Mouse (Mus musculus): ENCODE results near the gene F11. TPM values are rescaled to one million over a fixed set of nuclear protein-coding genes. Genes with fewer than 3 reads are reported as not detected.

The F11 gene
- total and polyA plus RNA-seq, 3 experiments: not detected

DNA sequence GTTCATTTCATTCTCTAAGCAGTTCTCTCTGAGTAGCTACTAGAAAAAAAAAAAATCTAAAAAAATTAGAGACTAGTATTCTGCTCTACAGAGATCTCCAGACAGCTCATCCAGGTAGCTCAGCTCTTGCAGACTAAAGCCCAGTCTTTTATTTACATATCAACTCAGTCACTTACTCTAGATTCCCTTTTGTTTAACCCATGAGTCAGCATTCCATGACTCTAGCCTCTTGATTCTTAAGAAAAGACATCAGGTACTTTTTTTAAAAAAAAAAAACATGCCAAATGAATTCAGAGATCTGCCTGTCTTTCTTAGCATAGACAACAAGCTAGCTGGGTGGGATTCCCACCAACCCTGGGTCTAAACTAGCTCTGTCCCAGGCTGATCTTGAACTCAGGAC lies 6.7 kb upstream of the F11 start:
- no peak for ATAC-seq (ENCODE audit: extremely low read depth, insufficient number of reproducible peaks, low FRiP score, poor library complexity, severe bottlenecking)
- TF ChIP-seq GATA1 (IDR thresholded peaks at IDR 0.05; ENCODE audit: borderline replicate concordance, low read length) (no peak), TAL1 (conservative IDR thresholded peaks at IDR 0.05; ENCODE audit: low read depth, low read length) (no peak), GATA2 (IDR thresholded peaks at IDR 0.05; ENCODE audit: borderline replicate concordance, low read depth, low read length) (no peak), CTCF (IDR thresholded peaks at IDR 0.05; ENCODE audit: low read depth, low read length) (no peak), POLR2AphosphoS5 (IDR thresholded peaks at IDR 0.05; ENCODE audit: insufficient replicate concordance, low read depth, low read length) (no peak)
- H3K9me3 ChIP-seq (replicated peaks): peaks cover 24% of the 10 kb centered on the region
- H3K4me1 ChIP-seq (ENCODE audit: insufficient read depth, low read depth, low read length): no peaks in the 10 kb centered on the region
- no peak for DNase-seq (ENCODE audit: low spot score)
- no peaks in the 10 kb centered on the region for H3K36me3 ChIP-seq (replicated peaks)
- no peak overlapping the region for H3K4me3 ChIP-seq (ENCODE audit: low read depth, low read length)
- no peaks in the 10 kb centered on the region for H3K27me3 ChIP-seq (ENCODE audit: insufficient read depth, low read length)

DNA sequence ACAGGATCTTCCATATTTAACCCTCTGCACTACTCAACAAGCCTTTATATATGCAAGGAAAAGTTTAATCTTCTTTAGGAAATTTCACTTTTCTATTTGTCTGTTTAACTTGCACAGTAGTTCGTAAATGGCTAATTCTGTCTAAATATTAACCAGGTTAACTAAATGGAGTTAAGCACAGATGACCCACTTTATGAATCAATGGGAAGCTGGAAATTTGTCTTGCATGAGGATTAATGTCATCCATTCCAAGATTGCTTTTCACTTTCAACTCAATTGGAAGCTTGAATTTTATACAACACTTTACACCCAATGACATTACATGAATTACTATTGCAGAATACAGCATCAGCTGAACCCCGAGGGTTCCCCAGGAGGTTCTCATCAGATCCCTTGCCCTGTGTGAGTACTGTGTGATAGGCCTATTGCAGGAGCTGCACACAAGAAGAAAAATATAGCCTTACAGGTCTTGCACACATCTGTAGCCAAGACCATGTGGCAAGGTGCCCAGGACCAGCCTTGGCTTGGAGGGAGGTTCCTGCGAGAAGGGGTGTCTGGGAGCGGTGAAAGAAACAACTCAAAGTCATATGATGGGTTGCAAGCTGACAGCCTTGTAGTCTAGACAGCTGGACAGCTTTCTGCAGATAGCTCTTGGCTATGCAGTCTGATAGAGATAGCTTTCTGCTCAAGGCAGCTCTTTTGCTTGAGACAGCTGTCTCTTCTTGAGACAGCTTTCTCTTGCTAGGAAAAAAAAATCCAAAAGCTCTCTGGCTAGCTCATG lies 6.0 kb upstream of the F11 start:
- no peaks in the 10 kb centered on the region for H3K27me3 ChIP-seq (ENCODE audit: insufficient read depth, low read length)
- peaks cover 26% of the 10 kb centered on the region for H3K9me3 ChIP-seq (replicated peaks)
- H3K36me3 ChIP-seq (replicated peaks): no peaks in the 10 kb centered on the region
- ATAC-seq (ENCODE audit: extremely low read depth, insufficient number of reproducible peaks, low FRiP score, poor library complexity, severe bottlenecking): no peak
- no peak for DNase-seq (ENCODE audit: low spot score)
- TF ChIP-seq GATA1 (IDR thresholded peaks at IDR 0.05; ENCODE audit: borderline replicate concordance, low read length) (no peak), GATA2 (IDR thresholded peaks at IDR 0.05; ENCODE audit: borderline replicate concordance, low read depth, low read length) (no peak), CTCF (IDR thresholded peaks at IDR 0.05; ENCODE audit: low read depth, low read length) (no peak), POLR2AphosphoS5 (IDR thresholded peaks at IDR 0.05; ENCODE audit: insufficient replicate concordance, low read depth, low read length) (no peak), TAL1 (conservative IDR thresholded peaks at IDR 0.05; ENCODE audit: low read depth, low read length) (no peak)
- H3K4me1 ChIP-seq (ENCODE audit: insufficient read depth, low read depth, low read length): no peaks in the 10 kb centered on the region
- no peak overlapping the region for H3K4me3 ChIP-seq (ENCODE audit: low read depth, low read length)

DNA sequence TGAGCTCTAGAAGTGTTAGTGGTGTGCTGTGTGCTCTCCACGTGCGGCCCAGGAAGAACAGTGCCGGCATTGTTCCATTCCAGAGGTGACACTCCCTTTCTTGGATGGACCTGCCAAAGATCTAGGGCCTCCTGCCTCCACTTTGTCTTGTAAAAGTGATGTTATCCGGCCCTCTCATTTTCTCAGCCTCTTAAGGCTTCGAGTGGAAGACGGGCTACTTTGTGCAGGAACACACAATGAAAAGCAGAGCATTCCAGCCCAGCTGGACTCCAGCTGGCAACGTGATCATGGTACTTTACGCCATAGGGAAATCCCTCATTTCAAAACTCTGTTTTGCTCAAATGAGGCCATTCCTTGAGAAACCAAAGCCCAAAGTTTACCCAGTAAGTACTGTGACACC lies 5.2 kb upstream of the F11 start:
- DNase-seq (ENCODE audit: low spot score) (no peak), ATAC-seq (ENCODE audit: extremely low read depth, insufficient number of reproducible peaks, low FRiP score, poor library complexity, severe bottlenecking) (no peak)
- no peak overlapping the region for H3K4me3 ChIP-seq (ENCODE audit: low read depth, low read length)
- no peaks in the 10 kb centered on the region for H3K27me3 ChIP-seq (ENCODE audit: insufficient read depth, low read length)
- H3K36me3 ChIP-seq (replicated peaks): no peaks in the 10 kb centered on the region
- TF ChIP-seq GATA2 (IDR thresholded peaks at IDR 0.05; ENCODE audit: borderline replicate concordance, low read depth, low read length) (no peak), POLR2AphosphoS5 (IDR thresholded peaks at IDR 0.05; ENCODE audit: insufficient replicate concordance, low read depth, low read length) (no peak), GATA1 (IDR thresholded peaks at IDR 0.05; ENCODE audit: borderline replicate concordance, low read length) (no peak), CTCF (IDR thresholded peaks at IDR 0.05; ENCODE audit: low read depth, low read length) (no peak), TAL1 (conservative IDR thresholded peaks at IDR 0.05; ENCODE audit: low read depth, low read length) (no peak)
- no peaks in the 10 kb centered on the region for H3K4me1 ChIP-seq (ENCODE audit: insufficient read depth, low read depth, low read length)
- peaks cover 33% of the 10 kb centered on the region for H3K9me3 ChIP-seq (replicated peaks)

DNA sequence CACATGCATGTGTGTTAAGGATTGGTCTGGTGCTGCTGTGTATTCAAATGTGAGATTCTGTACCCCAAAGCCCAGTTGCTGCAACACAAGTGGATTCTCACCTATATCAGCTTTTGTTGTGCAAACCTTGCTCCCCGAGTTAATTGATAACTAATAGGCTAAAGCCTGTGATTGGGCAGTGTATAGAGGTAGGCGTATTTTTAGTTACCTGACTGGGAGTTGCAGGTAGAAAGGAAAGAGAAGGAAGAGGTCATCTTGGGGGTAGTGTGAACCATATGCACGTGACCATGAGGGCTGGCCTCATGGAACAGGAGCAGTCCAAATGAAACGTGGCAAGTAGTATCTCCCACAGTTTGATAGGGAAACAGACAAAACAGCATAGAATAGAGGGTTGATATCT lies 3.1 kb upstream of the F11 start:
- no peak for ATAC-seq (ENCODE audit: extremely low read depth, insufficient number of reproducible peaks, low FRiP score, poor library complexity, severe bottlenecking)
- peaks cover 37% of the 10 kb centered on the region for H3K9me3 ChIP-seq (replicated peaks)

DNA sequence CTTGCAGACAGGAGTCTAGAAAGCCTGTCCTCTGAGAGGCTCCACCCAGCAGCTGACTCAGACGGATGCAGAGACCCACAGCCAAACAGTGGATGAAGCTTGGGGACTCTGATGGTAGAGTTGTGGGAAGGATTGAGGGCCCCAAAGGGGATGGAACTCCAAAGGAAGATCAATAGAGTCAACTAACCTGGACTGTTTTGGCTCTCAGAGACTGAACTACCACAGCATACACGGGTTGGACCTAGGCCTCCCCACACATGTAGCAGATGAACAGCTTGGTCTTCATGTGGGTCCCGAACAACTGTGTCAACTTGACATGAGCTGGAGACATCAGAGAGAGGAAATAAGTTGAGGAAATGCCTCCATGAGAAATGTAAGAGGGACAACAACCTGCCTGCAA lies 1.0 kb upstream of the F11 start:
- Histone ChIP-seq H3K4me1 (ENCODE audit: insufficient read depth, low read depth, low read length) (no peaks in the 10 kb centered on the region), H3K27me3 (ENCODE audit: insufficient read depth, low read length) (no peaks in the 10 kb centered on the region), H3K36me3 (replicated peaks) (no peaks in the 10 kb centered on the region), H3K9me3 (replicated peaks) (peaks cover 35% of the 10 kb centered on the region), H3K4me3 (ENCODE audit: low read depth, low read length) (no peak overlapping the region)
- DNase-seq (ENCODE audit: low spot score) (no peak), ATAC-seq (ENCODE audit: extremely low read depth, insufficient number of reproducible peaks, low FRiP score, poor library complexity, severe bottlenecking) (no peak)
- TF ChIP-seq CTCF (IDR thresholded peaks at IDR 0.05; ENCODE audit: low read depth, low read length) (no peak), GATA2 (IDR thresholded peaks at IDR 0.05; ENCODE audit: borderline replicate concordance, low read depth, low read length) (no peak), POLR2AphosphoS5 (IDR thresholded peaks at IDR 0.05; ENCODE audit: insufficient replicate concordance, low read depth, low read length) (no peak), TAL1 (conservative IDR thresholded peaks at IDR 0.05; ENCODE audit: low read depth, low read length) (no peak), GATA1 (IDR thresholded peaks at IDR 0.05; ENCODE audit: borderline replicate concordance, low read length) (no peak)

More for the DNA sequence above, 3.1 kb upstream of the F11 start:
- no peak for DNase-seq (ENCODE audit: low spot score)
- no peaks in the 10 kb centered on the region for H3K36me3 ChIP-seq (replicated peaks)
- H3K4me1 ChIP-seq (ENCODE audit: insufficient read depth, low read depth, low read length): no peaks in the 10 kb centered on the region
- TF ChIP-seq GATA2 (IDR thresholded peaks at IDR 0.05; ENCODE audit: borderline replicate concordance, low read depth, low read length) (no peak), TAL1 (conservative IDR thresholded peaks at IDR 0.05; ENCODE audit: low read depth, low read length) (no peak), POLR2AphosphoS5 (IDR thresholded peaks at IDR 0.05; ENCODE audit: insufficient replicate concordance, low read depth, low read length) (no peak), GATA1 (IDR thresholded peaks at IDR 0.05; ENCODE audit: borderline replicate concordance, low read length) (no peak), CTCF (IDR thresholded peaks at IDR 0.05; ENCODE audit: low read depth, low read length) (no peak)
- no peaks in the 10 kb centered on the region for H3K27me3 ChIP-seq (ENCODE audit: insufficient read depth, low read length)
- H3K4me3 ChIP-seq (ENCODE audit: low read depth, low read length): no peak overlapping the region

DNA sequence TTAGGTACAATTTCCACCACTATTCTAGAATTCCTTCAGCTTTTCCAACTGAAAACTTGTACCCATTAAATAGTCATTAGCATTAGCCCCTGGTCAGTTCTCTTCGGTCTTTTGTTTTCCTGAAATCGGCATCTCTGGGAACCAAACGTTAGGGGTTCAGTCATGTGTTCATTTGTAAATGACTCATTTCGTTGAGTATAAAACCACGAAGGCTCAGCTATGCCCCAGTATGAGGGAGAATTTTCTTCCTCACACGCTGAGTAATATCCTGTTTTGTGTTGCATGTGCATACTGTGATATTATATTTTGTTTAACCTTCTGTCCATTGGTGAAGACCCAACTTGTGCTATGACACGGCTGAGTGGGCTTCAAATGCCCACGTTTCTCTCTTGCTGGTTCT lies 3.4 kb downstream of the F11 start:
- Histone ChIP-seq H3K9me3 (replicated peaks) (peaks cover 27% of the 10 kb centered on the region), H3K4me1 (ENCODE audit: insufficient read depth, low read depth, low read length) (no peaks in the 10 kb centered on the region), H3K4me3 (ENCODE audit: low read depth, low read length) (no peak overlapping the region), H3K27me3 (ENCODE audit: insufficient read depth, low read length) (no peaks in the 10 kb centered on the region), H3K36me3 (replicated peaks) (no peaks in the 10 kb centered on the region)
- no peak for ATAC-seq (ENCODE audit: extremely low read depth, insufficient number of reproducible peaks, low FRiP score, poor library complexity, severe bottlenecking)
- TF ChIP-seq TAL1 (conservative IDR thresholded peaks at IDR 0.05; ENCODE audit: low read depth, low read length): no peak
- TF ChIP-seq GATA1 (IDR thresholded peaks at IDR 0.05; ENCODE audit: borderline replicate concordance, low read length): no peak
- no peak for TF ChIP-seq CTCF (IDR thresholded peaks at IDR 0.05; ENCODE audit: low read depth, low read length)
- no peak for TF ChIP-seq GATA2 (IDR thresholded peaks at IDR 0.05; ENCODE audit: borderline replicate concordance, low read depth, low read length)
- no peak for TF ChIP-seq POLR2AphosphoS5 (IDR thresholded peaks at IDR 0.05; ENCODE audit: insufficient replicate concordance, low read depth, low read length)
- no peak for DNase-seq (ENCODE audit: low spot score)
